Mouse (Mus musculus) cerebellum, postnatal 4 days (tissue): ENCODE results near the gene Agk.

Experiments used
- DNase-seq, 2 experiments: peaks; one replicate each; pipeline ENCODE4 v3.0.0; 2022; ENCODE audit warnings: low spot score in 2 of 2, mixed read lengths in 1 of 2

The Agk gene

DNA sequence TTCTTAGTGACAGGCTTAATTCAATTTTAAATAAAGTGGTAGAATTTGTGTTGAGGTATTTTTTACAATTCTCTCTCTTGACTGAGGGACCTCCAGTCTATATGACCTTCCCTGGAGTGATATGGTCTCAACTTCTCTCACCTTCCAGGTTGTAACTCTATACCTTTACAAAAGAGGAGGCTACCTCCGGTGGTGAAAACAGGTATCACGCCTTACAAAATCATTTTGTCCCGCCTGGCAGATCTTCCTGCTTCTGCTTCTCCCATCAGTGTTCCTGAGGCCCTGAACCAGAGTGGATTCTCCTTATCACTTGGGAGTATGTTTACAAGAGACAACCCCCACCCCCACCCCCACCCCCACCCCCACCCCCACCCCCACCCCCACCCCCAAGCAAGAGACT lies 116.8 kb downstream of the Agk start:
- DNase-seq = no peak

DNA sequence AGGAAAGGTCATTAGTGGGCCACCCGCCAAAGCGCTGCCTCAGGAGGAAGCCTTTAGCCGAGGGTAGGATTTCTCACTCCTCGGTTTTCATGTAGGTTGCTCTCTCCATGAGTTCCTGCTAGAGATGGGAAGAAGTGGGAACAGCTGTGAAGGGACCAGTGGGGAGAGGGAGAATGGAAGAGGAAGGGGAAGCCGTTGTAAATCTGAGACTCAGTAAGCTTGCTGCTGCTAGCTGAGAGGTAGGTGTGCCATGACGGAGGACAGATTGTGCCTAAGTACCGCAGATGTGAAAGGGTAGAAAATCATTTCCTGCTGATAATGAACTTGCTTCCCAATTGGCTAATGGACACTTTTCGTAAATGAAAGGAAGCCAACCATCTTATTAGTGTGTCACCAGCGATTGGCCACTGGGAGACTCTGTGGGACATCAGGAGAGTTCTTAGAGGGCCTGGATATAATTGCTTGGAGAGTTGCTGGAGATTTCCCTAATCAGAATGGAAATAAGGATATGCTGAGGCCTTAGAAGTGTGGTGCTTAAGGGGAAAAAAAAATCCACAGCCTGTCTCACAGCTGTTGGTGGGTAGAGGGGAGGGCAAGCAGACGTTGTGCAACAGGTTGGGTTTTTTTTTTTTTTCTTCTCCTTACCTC lies 118.4 kb downstream of the Agk start:
- no peak for DNase-seq
